Mouse (Mus musculus): ENCODE data around the gene Iqcj. TPM values are rescaled to one million over a fixed set of nuclear protein-coding genes. Genes with fewer than 3 reads are reported as not detected.

Gene Iqcj
- not detected in 2 replicates for polyA plus RNA-seq (2012; ENCODE audit: insufficient read depth, low replicate concordance)

DNA sequence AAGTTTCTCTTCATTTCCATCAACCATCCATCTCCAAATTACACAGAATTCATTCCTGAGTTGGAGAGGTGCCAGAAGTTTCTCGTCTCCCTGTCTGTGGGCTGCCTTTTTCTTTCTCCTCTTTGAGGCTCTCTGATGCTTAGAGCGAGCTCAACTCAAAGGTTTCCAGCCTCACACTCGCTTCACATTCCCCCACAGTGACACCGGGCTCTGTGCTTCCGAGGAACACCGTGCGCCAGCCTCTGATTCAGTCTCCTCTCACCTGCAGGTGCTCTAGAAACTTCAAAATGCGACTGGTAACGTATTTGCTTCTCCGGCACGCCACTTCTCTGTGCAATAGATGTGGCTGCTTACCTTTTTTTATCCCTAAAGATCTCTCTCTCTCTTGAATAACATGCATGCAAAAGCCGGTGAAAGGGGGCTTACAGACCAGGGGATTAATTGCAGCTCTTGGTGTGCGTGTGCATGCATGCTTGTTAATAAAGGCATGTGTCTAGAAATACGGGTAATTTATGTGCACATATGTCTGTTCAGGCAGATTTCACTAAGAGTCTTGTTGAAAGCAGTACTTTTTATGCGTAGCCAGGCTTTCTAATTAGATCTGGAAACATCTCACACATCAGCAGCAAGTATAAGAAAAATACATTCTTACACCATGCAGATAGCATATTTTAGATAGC lies at the start of gene Iqcj, which contains the start of gene Iqschfp:
Gene Iqcj, plus strand, starts transcription at position 195 of the 680 bp plus-strand sequence.
Gene Iqschfp, plus strand, starts transcription at position 207 of the 680 bp plus-strand sequence.
- H3K27me3 ChIP-seq (replicated peaks): no peaks in the 10 kb centered on the region
- TF ChIP-seq FLI1 (IDR thresholded peaks at IDR 0.05; ENCODE audit: low read length): no peak
- TF ChIP-seq GATA1 (IDR thresholded peaks at IDR 0.05; ENCODE audit: borderline replicate concordance, low read length): no peak
- H3K9me3 ChIP-seq: no peaks in the 10 kb centered on the region
- H3K4me3 ChIP-seq (replicated peaks): no peak within 1 kb of the TSS
- no peaks in the 10 kb centered on the region for H3K36me3 ChIP-seq (replicated peaks; ENCODE audit: low read length)
- no peaks in the 10 kb centered on the region for H3K4me1 ChIP-seq

DNA sequence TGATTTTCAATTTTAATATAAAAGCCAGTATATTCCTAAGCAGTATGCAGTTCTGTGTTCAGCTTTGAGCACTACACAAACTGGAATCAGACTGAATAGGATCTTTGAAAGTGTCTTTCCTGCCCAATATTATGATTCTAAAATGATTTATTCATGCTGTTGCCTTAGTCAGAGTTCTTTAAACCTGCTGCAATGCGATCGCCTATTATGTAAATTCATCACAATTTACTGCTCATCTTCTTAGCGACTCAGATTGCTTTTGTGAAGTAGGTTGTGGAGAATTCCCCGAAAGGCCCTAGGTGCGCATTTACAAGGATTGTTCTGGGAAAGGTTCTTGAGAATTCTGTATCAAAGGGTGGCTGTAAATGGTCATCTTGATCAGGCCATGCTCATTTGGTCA lies 39.6 kb upstream of the Iqcj start:
- no peak overlapping the region for H3K4me3 ChIP-seq (replicated peaks)
- no peaks in the 10 kb centered on the region for H3K27me3 ChIP-seq (replicated peaks)
- H3K4me1 ChIP-seq: no peaks in the 10 kb centered on the region
- no peaks in the 10 kb centered on the region for H3K9me3 ChIP-seq
- H3K36me3 ChIP-seq (replicated peaks; ENCODE audit: low read length): no peaks in the 10 kb centered on the region
- TF ChIP-seq FLI1 (IDR thresholded peaks at IDR 0.05; ENCODE audit: low read length): no peak
- TF ChIP-seq GATA1 (IDR thresholded peaks at IDR 0.05; ENCODE audit: borderline replicate concordance, low read length): no peak

- TF ChIP-seq GATA1 (IDR thresholded peaks at IDR 0.05; ENCODE audit: borderline replicate concordance, low read length) (no peak), FLI1 (IDR thresholded peaks at IDR 0.05; ENCODE audit: low read length) (no peak)
- no peaks in the 10 kb centered on the region for H3K27me3 ChIP-seq (replicated peaks)
- H3K4me1 ChIP-seq: no peaks in the 10 kb centered on the region
- no peaks in the 10 kb centered on the region for H3K36me3 ChIP-seq (replicated peaks; ENCODE audit: low read length)
- peaks cover 3% of the 10 kb centered on the region; the same call in 1 of the 2 replicates for H3K9me3 ChIP-seq
- no peak overlapping the region for H3K4me3 ChIP-seq (replicated peaks)
Measured at GRCm38 (mm10) chr3:67861524-67861923, 30.5 kb upstream of the Iqcj start.

DNA sequence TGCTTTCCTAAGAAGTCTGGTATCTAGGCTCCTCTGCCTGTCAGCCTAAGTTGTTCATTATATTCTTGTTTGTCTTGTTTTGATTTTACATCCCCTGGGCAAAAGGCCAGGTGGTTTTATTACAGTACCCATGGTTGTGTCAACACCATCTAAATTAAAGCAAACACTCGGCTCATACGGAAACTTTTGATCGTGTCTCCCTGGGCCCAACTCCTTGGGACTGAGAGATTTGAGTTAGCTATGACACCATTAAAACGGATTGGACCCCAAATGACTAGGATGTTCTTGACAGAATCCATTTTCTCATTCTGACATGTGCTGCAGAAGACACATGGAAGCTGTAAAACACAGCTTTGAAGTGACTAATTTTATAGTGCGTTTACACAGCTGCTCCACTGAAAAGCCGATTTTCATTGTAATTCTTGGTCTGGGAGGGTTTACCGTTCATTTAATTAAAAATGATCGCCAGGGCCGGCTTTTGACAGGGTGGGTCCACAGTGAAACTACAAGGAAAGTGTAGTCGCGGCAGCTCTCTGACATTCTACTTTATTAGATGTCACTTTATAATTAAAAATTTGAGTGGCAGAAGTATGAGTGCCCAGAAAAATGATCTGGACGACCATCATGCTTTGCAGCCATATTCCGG lies 24.5 kb upstream of the Iqcj start:
- TF ChIP-seq FLI1 (IDR thresholded peaks at IDR 0.05; ENCODE audit: low read length) (no peak), GATA1 (IDR thresholded peaks at IDR 0.05; ENCODE audit: borderline replicate concordance, low read length) (no peak)
- Histone ChIP-seq H3K4me1 (no peaks in the 10 kb centered on the region), H3K9me3 (peaks cover 11% of the 10 kb centered on the region; the same call in 1 of the 2 replicates), H3K4me3 (replicated peaks) (no peak overlapping the region), H3K27me3 (replicated peaks) (no peaks in the 10 kb centered on the region), H3K36me3 (replicated peaks; ENCODE audit: low read length) (no peaks in the 10 kb centered on the region)

GRCm38 (mm10) chr3:67869424-67869823 lies 22.6 kb upstream of the Iqcj start:
- H3K36me3 ChIP-seq (replicated peaks; ENCODE audit: low read length): no peaks in the 10 kb centered on the region
- no peaks in the 10 kb centered on the region for H3K27me3 ChIP-seq (replicated peaks)
- no peak overlapping the region for H3K4me3 ChIP-seq (replicated peaks)
- no peaks in the 10 kb centered on the region for H3K4me1 ChIP-seq
- no peak for TF ChIP-seq FLI1 (IDR thresholded peaks at IDR 0.05; ENCODE audit: low read length)
- TF ChIP-seq GATA1 (IDR thresholded peaks at IDR 0.05; ENCODE audit: borderline replicate concordance, low read length): no peak
- peaks cover 11% of the 10 kb centered on the region; the same call in 1 of the 2 replicates for H3K9me3 ChIP-seq

- H3K9me3 ChIP-seq: peaks cover 3% of the 10 kb centered on the region; the same call in 1 of the 2 replicates
- no peaks in the 10 kb centered on the region for H3K36me3 ChIP-seq (replicated peaks; ENCODE audit: low read length)
- no peaks in the 10 kb centered on the region for H3K27me3 ChIP-seq (replicated peaks)
- H3K4me3 ChIP-seq (replicated peaks): no peak overlapping the region
- H3K4me1 ChIP-seq: no peaks in the 10 kb centered on the region
- TF ChIP-seq FLI1 (IDR thresholded peaks at IDR 0.05; ENCODE audit: low read length): no peak
- no peak for TF ChIP-seq GATA1 (IDR thresholded peaks at IDR 0.05; ENCODE audit: borderline replicate concordance, low read length)
Measured at GRCm38 (mm10) chr3:67877253-67877652, 14.8 kb upstream of the Iqcj start.

DNA sequence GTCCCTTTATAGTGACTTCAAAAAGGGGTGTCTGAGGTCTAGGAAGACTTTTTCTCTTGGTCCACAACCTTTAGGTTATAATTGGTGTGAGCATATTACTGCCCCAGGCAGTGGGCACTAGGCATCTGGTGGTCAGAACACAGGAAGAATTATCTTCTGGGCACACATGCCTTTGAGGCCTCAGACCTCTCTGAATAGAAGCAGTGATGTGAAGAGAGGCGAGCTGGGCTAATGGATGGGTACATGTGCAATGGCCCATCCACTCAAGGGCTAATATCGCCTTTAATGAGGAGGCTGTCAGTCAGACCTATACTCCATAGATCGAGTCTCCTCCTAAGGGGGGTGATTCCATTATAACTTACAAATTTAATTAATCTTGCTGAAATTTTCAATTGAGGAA lies 7.7 kb upstream of the Iqcj start:
- Histone ChIP-seq H3K36me3 (replicated peaks; ENCODE audit: low read length) (no peaks in the 10 kb centered on the region), H3K4me3 (replicated peaks) (no peak overlapping the region), H3K9me3 (peaks cover 3% of the 10 kb centered on the region; the same call in 1 of the 2 replicates), H3K4me1 (no peaks in the 10 kb centered on the region), H3K27me3 (replicated peaks) (no peaks in the 10 kb centered on the region)
- no peak for TF ChIP-seq FLI1 (IDR thresholded peaks at IDR 0.05; ENCODE audit: low read length)
- no peak for TF ChIP-seq GATA1 (IDR thresholded peaks at IDR 0.05; ENCODE audit: borderline replicate concordance, low read length)

GRCm38 (mm10) chr3:67886176-67886575 lies 5.8 kb upstream of the Iqcj start:
- Histone ChIP-seq H3K27me3 (replicated peaks) (no peaks in the 10 kb centered on the region), H3K4me1 (no peaks in the 10 kb centered on the region), H3K9me3 (no peaks in the 10 kb centered on the region), H3K36me3 (replicated peaks; ENCODE audit: low read length) (no peaks in the 10 kb centered on the region), H3K4me3 (replicated peaks) (no peak overlapping the region)
- no peak for TF ChIP-seq FLI1 (IDR thresholded peaks at IDR 0.05; ENCODE audit: low read length)
- no peak for TF ChIP-seq GATA1 (IDR thresholded peaks at IDR 0.05; ENCODE audit: borderline replicate concordance, low read length)

DNA sequence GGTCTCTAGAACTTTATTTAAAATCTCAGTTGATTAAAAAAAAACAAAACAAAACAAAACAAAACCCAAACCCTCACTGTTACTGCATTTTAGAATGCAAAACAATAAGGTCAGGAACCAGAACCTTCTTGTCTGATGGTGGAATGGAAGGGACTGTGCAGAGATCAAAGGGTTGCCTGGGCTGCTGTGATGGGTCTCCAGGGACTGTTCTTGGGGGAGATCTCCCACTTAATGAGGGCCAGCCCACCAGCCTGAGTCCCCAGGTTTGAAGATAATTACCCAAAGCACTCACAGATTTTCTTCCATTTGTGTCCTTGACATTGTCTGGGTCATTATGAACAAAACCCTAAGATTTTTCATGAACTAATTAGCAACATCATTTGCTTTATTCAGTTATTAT lies 4.8 kb upstream of the Iqcj start:
- no peaks in the 10 kb centered on the region for H3K9me3 ChIP-seq
- H3K4me1 ChIP-seq: no peaks in the 10 kb centered on the region
- no peak overlapping the region for H3K4me3 ChIP-seq (replicated peaks)
- H3K27me3 ChIP-seq (replicated peaks): no peaks in the 10 kb centered on the region
- H3K36me3 ChIP-seq (replicated peaks; ENCODE audit: low read length): no peaks in the 10 kb centered on the region
- no peak for TF ChIP-seq FLI1 (IDR thresholded peaks at IDR 0.05; ENCODE audit: low read length)
- TF ChIP-seq GATA1 (IDR thresholded peaks at IDR 0.05; ENCODE audit: borderline replicate concordance, low read length): no peak

GRCm38 (mm10) chr3:67892768-67893167 lies 748 bp downstream of the Iqcj start:
- TF ChIP-seq FLI1 (IDR thresholded peaks at IDR 0.05; ENCODE audit: low read length) (no peak), GATA1 (IDR thresholded peaks at IDR 0.05; ENCODE audit: borderline replicate concordance, low read length) (no peak)
- Histone ChIP-seq H3K4me3 (replicated peaks) (no peak overlapping the region), H3K9me3 (no peaks in the 10 kb centered on the region), H3K27me3 (replicated peaks) (no peaks in the 10 kb centered on the region), H3K4me1 (no peaks in the 10 kb centered on the region), H3K36me3 (replicated peaks; ENCODE audit: low read length) (no peaks in the 10 kb centered on the region)

All from megakaryocyte, embryonic 14.5 days (primary cell).